Mouse (Mus musculus) ES-Bruce4 (cell line): ENCODE results near the gene Inha. TPM values are rescaled to one million over a fixed set of nuclear protein-coding genes. Genes with fewer than 3 reads are reported as not detected.
A peak's percentile ranks its signal among the peaks of the same experiment; 100 is the strongest.

Source experiments
- H3K27ac ChIP-seq: 2 replicates; pipeline ENCODE4 v1.5.1; 2012; ENCODE audit warnings: low read length, inconsistent platforms; ENCODE audit not compliant: insufficient read depth
- H3K27me3 ChIP-seq: 2 replicates; pipeline ENCODE4 v1.6.1; 2012; ENCODE audit warnings: mild to moderate bottlenecking, low read length, inconsistent platforms; ENCODE audit not compliant: control insufficient read depth, poor library complexity, insufficient read depth, severe bottlenecking
- H3K36me3 ChIP-seq: 2 replicates; pipeline ENCODE4 v1.6.1; 2012; ENCODE audit warnings: inconsistent platforms, mild to moderate bottlenecking, low read length, moderate library complexity; ENCODE audit not compliant: control insufficient read depth, poor library complexity, insufficient read depth, severe bottlenecking
- H3K4me1 ChIP-seq: one replicate; pipeline ENCODE4 v1.8.1; 2011; ENCODE audit warnings: low read length; ENCODE audit not compliant: control insufficient read depth, insufficient read depth
- H3K4me3 ChIP-seq: 2 replicates; pipeline ENCODE4 v1.5.1; 2011; ENCODE audit warnings: low read depth, mild to moderate bottlenecking, low read length
- H3K9ac ChIP-seq: 2 replicates; pipeline ENCODE4 v1.6.1; 2012; ENCODE audit warnings: low read depth, mild to moderate bottlenecking, inconsistent platforms; ENCODE audit not compliant: poor library complexity, severe bottlenecking
- H3K9me3 ChIP-seq: replicated peaks from 2 replicates; pipeline ENCODE4 v1.6.1; 2012; ENCODE audit warnings: mild to moderate bottlenecking, low read length, inconsistent platforms; ENCODE audit not compliant: control insufficient read depth, poor library complexity, insufficient read depth, severe bottlenecking
- CTCF ChIP-seq: IDR thresholded peaks from one replicate; pipeline ENCODE4 v1.8.1; 2011; ENCODE audit warnings: low read depth, low read length
- EP300 ChIP-seq: IDR thresholded peaks from 2 replicates; pipeline ENCODE4 v1.6.1; 2011; ENCODE audit warnings: low read depth, low read length; ENCODE audit not compliant: insufficient read depth
- POLR2A ChIP-seq: IDR thresholded peaks from one replicate; pipeline ENCODE4 v1.8.1; 2011; ENCODE audit warnings: low read length; ENCODE audit not compliant: insufficient read depth
- polyA plus RNA-seq: library from polyadenylated mRNA; stranded (reverse); fragments of >200 nt; gene quantifications from 2 replicates; pipeline ENCODE4 v1.2.4, GENCODE M21; 2011; ENCODE audit warnings: low read depth; ENCODE audit not compliant: missing spikeins, insufficient read depth, insufficient read length

Gene Inha
- polyA plus RNA-seq, 1 experiment, result 1.9 TPM

DNA sequence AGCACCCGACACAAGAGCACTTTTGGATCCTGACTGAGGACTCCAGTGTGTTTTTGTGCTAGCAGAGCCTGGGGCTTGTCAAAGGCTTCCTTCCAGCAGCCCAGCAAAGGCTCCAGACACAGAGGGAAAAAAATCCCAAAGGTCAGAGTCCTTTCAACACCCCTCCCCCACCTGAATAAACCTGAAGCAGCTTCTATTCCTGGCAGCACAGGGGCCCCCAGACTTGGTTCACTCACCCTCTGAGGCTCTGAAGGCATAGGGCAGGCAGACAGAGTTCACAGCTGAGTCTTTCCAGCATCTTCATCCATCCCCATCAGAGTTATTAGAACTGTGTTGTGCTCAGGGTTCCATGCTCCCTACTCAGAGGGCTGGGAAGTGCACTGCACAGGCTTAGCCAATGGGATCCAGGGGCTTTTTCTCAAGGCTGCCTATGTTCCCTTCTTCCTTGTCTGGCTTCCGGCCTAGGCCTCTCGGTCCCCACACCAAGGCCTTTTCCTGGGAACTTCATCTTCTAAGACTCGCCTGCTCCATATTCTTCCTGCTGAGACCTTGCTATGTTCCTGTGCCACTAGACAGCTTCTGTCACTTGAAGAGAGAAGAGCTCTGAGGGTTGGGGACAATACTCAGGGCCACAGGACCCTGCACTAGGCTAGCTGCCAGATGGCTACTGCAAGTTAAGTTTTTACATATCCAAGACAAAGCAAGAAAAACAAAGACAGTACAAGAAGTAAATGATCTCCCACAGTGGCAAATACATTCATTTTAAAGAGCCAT, 4.7 kb downstream of the Inha start:
- no peak overlapping the region for H3K4me3 ChIP-seq
- no peak for TF ChIP-seq CTCF
- no peak for TF ChIP-seq POLR2A
- peak; percentile 61; the same call in 1 of the 2 replicates for TF ChIP-seq EP300
- peak overlapping the region; percentile 95 for H3K27ac ChIP-seq

GRCm38 (mm10) chr1:75512550-75512949, 5.7 kb downstream of the Inha start:
- H3K27me3 ChIP-seq, result no peaks in the 10 kb centered on the region
- H3K4me3 ChIP-seq, result no peak overlapping the region
- peaks cover 15% of the 10 kb centered on the region for H3K4me1 ChIP-seq
- no peaks in the 10 kb centered on the region for H3K36me3 ChIP-seq
- no peak overlapping the region for H3K9ac ChIP-seq
- H3K9me3 ChIP-seq, result no peaks in the 10 kb centered on the region
- peak overlapping the region; percentile 95 for H3K27ac ChIP-seq
- TF ChIP-seq POLR2A, result no peak
- TF ChIP-seq EP300, result peak; percentile 96
- TF ChIP-seq CTCF, result no peak

More for the DNA sequence above, 4.7 kb downstream of the Inha start:
- no peaks in the 10 kb centered on the region for H3K36me3 ChIP-seq
- H3K9ac ChIP-seq, result no peak overlapping the region
- no peaks in the 10 kb centered on the region for H3K27me3 ChIP-seq
- no peaks in the 10 kb centered on the region for H3K9me3 ChIP-seq
- peaks cover 16% of the 10 kb centered on the region for H3K4me1 ChIP-seq

DNA sequence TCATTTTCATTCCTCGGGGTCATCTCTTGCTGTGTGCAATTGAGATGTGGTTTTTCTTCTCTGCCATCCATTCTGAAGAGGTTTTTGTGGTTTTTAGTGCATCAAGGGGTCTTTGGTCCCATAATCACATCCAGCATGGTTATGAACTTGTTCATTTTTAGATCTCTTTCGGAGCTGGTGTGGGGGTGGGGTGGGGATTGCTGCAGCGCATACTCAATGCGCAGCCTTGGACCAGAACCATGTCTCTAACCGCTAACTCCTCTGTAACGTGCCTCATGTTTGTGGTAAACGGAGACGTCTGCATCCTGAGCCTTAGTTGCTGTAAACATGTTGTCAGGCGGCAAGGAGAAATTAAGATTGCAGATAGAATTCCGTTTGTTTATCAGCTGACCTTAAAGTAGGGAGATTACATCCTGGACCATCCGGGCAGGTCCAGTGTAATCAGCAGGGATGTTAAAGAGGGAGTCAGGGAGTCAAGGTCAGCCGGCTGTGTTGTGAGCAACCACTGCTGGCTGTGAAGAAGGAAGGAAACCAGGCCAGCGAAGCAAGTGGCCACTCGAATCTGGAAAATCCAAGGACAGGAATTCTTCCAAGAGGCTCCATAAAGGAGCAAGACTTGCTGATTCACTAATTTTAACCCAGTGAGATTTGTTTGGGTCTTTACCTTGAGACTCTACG, 10.0 kb downstream of the Inha start:
- Histone ChIP-seq H3K4me3 (no peak overlapping the region), H3K36me3 (no peaks in the 10 kb centered on the region)

DNA sequence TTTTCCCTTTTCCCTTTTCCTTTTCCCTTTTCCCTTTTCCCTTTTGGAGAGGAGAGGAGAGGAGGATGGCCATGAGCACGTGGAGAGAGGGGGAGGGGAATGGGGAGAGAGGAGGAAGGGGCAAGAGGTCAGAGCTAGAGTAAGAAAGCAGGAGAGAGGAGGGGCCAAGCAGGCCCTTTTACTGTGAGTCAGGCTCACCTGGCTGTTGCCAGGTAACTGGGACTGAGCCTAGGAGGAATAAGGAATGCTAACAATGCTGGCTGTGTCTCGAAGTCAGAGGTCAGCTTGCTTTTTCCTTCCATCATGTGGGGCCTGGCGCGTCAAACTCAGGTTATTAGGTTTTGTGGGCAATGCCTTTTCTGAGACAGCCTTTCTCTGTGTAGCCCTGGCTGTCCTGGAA, 11.1 kb downstream of the Inha start:
- Histone ChIP-seq H3K9ac (peak overlapping the region; percentile 41), H3K4me3 (no peak overlapping the region), H3K36me3 (no peaks in the 10 kb centered on the region), H3K9me3 (no peaks in the 10 kb centered on the region), H3K27me3 (no peaks in the 10 kb centered on the region), H3K27ac (peak overlapping the region; percentile 79), H3K4me1 (peaks cover 5% of the 10 kb centered on the region)
- TF ChIP-seq POLR2A (no peak), EP300 (peak; percentile 70; the same call in 1 of the 2 replicates), CTCF (no peak)

More for the DNA sequence above, 10.0 kb downstream of the Inha start:
- Histone ChIP-seq H3K27ac (peak overlapping the region; percentile 68; the same call in 1 of the 2 replicates), H3K9ac (no peak overlapping the region), H3K4me1 (peaks cover 7% of the 10 kb centered on the region), H3K27me3 (no peaks in the 10 kb centered on the region), H3K9me3 (no peaks in the 10 kb centered on the region)
- TF ChIP-seq CTCF (no peak), EP300 (no peak), POLR2A (no peak)

DNA sequence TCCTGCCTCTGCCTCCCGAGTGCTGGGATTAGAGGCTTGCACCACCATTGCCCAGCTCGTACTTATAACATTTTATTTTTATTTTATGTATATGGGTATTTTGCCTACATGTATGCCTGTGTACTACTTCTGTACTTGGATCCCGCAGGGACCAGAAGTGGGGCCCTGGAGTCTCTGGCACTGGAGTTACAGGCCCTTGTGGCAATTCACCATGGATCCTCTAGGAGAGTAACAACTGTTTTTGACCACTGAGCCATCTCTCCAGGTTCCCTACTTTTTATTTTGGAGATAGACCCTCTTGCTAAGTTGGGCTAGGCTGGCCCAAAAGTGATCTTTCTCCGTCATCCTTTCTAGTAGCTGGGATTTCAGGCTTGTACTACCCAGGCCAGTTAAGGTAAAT, 11.6 kb downstream of the Inha start:
- no peak overlapping the region for H3K4me3 ChIP-seq
- TF ChIP-seq CTCF (no peak), EP300 (no peak), POLR2A (no peak)
- peak overlapping the region; percentile 79 for H3K27ac ChIP-seq
- H3K4me1 ChIP-seq, result peaks cover 5% of the 10 kb centered on the region
- H3K36me3 ChIP-seq, result no peaks in the 10 kb centered on the region
- H3K27me3 ChIP-seq, result no peaks in the 10 kb centered on the region
- H3K9ac ChIP-seq, result peak overlapping the region; percentile 41
- H3K9me3 ChIP-seq, result no peaks in the 10 kb centered on the region

DNA sequence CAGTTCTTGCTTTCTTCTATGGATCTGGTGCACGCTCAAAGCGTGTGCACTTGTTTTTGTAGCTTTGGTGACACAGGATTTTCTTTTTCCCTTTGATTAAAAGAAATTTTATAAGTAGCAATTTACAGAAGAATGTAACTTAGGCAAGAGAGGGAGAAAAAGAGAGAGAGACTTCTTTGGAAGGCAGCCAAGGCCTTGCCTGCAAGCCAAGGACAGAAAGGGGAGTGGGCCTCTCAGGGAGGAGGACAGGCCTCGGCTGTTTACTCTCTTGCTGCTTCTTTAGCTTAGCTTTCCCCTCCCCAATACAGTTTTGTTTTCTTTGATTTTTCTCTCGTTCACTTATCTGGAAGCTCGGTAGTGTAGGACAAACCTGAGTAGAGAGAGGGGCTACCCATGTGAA, 12.7 kb downstream of the Inha start:
- TF ChIP-seq CTCF (no peak), POLR2A (no peak), EP300 (no peak)
- Histone ChIP-seq H3K9me3 (no peaks in the 10 kb centered on the region), H3K9ac (no peak overlapping the region), H3K4me1 (peaks cover 5% of the 10 kb centered on the region), H3K4me3 (no peak overlapping the region), H3K36me3 (no peaks in the 10 kb centered on the region), H3K27me3 (no peaks in the 10 kb centered on the region), H3K27ac (peak overlapping the region; percentile 41; the same call in 1 of the 2 replicates)
